Comparison of ENCODE assay signal across 27 mouse cellular contexts in genomic region chr6:47845779-47846178, GRCm38 (mm10). TPM values are rescaled to one million over a fixed set of nuclear protein-coding genes. Genes with fewer than 3 reads are reported as not detected.
"Had no signal": no experiment of that assay in that cellular context is flagged by ENCODE, and none has a peak within 500 bp of the region (broad histone marks: within the 10 kb centered on the region; RNA-seq: fewer than 3 reads in every experiment).

No protein-coding gene starts in this region.

- DNase-seq: cerebellum, adult 8-10 months; cerebellum, adult 9-10 months; cerebellum, adult 9-11 months; cerebellum, postnatal 10 days; cerebellum, postnatal 14 days; cerebellum, postnatal 25 days; cerebellum, postnatal 36 days; embryo, embryonic 11 days; forebrain, postnatal 0 days; gastrocnemius, adult 2 months; gastrocnemius, postnatal 10 days; gastrocnemius, postnatal 14 days; gastrocnemius, postnatal 25 days; gastrocnemius, postnatal 36 days; heart, adult 11 months; heart, adult 18-20 months; heart, adult 2 months had no signal

- H3K27me3 ChIP-seq: embryonic facial prominence, embryonic 12.5 days; embryonic facial prominence, embryonic 13.5 days; embryonic facial prominence, embryonic 15.5 days; forebrain, embryonic 12.5 days; forebrain, embryonic 13.5 days; forebrain, embryonic 15.5 days had no signal

- H3K4me3 ChIP-seq: embryonic facial prominence, embryonic 12.5 days; embryonic facial prominence, embryonic 13.5 days; embryonic facial prominence, embryonic 15.5 days; erythroblast, embryonic 14.5 days; forebrain, embryonic 10.5 days; forebrain, embryonic 12.5 days; forebrain, embryonic 13.5 days; forebrain, embryonic 15.5 days; gastrocnemius, adult 2 months; heart, adult 2 months had no signal

- ATAC-seq: forebrain, embryonic 13.5 days; forebrain, embryonic 14.5 days; forebrain, embryonic 15.5 days; forebrain, embryonic 16.5 days; forebrain, postnatal 0 days had no signal

- H3K9me3 ChIP-seq: embryonic facial prominence, embryonic 12.5 days; embryonic facial prominence, embryonic 13.5 days; embryonic facial prominence, embryonic 15.5 days; forebrain, embryonic 10.5 days; forebrain, embryonic 12.5 days; forebrain, embryonic 13.5 days; forebrain, embryonic 15.5 days had no signal

- H3K36me3 ChIP-seq: embryonic facial prominence, embryonic 12.5 days; embryonic facial prominence, embryonic 15.5 days had no signal

- H3K4me2 ChIP-seq: embryonic facial prominence, embryonic 12.5 days; embryonic facial prominence, embryonic 13.5 days; embryonic facial prominence, embryonic 15.5 days; forebrain, embryonic 12.5 days; forebrain, embryonic 13.5 days; forebrain, embryonic 15.5 days had no signal

- H3K27ac ChIP-seq: embryonic facial prominence, embryonic 12.5 days; embryonic facial prominence, embryonic 13.5 days; embryonic facial prominence, embryonic 15.5 days; forebrain, embryonic 10.5 days; forebrain, embryonic 12.5 days; forebrain, embryonic 13.5 days; forebrain, embryonic 15.5 days; gastrocnemius, adult 2 months; heart, adult 2 months had no signal

- H3K4me1 ChIP-seq: embryonic facial prominence, embryonic 12.5 days; embryonic facial prominence, embryonic 13.5 days; embryonic facial prominence, embryonic 15.5 days; forebrain, embryonic 10.5 days; forebrain, embryonic 12.5 days; forebrain, embryonic 13.5 days; forebrain, embryonic 15.5 days had no signal

- H3K9ac ChIP-seq: embryonic facial prominence, embryonic 12.5 days; embryonic facial prominence, embryonic 13.5 days; embryonic facial prominence, embryonic 15.5 days; forebrain, embryonic 12.5 days; forebrain, embryonic 13.5 days; forebrain, embryonic 15.5 days; forebrain, postnatal 0 days had no signal

RNA-seq across cellular contexts. Expression of gene Zfp786, which starts 15.1 kb away (rescaled TPM):
- polyA plus RNA-seq: erythroblast, embryonic 14.5 days had no signal
